Mouse (Mus musculus) inflammation-experienced regulatory T-cells, adult 6 months (primary cell): ENCODE measurements around the gene Vsir. TPM values are rescaled to one million over a fixed set of nuclear protein-coding genes. Genes with fewer than 3 reads are reported as not detected.

ENCODE experiments used
- ATAC-seq: one replicate; pipeline ENCODE4 v1.8.0; 2017
- polyA plus RNA-seq, 3 experiments: library from polyadenylated mRNA; unstranded; fragments of 100-300 nt; shearing (Covaris generic); gene quantifications; one replicate each; pipeline ENCODE4 v1.2.1; 2017

Gene Vsir
- polyA plus RNA-seq = 100 to 1,000 TPM; 181 to 200 (median 196) TPM

GRCm38 (mm10) chr10:60346701-60347405 is at the start of gene Vsir:
Vsir (plus strand) TSS chr10:60346851.
- peak; percentile 51 for ATAC-seq

- no peak for ATAC-seq
These were observed 47.0 kb upstream of the Vsir start for GRCm38 (mm10) chr10:60299636-60300035.

GRCm38 (mm10) chr10:60303419-60303818 is 43.2 kb upstream of the Vsir start:
- no peak for ATAC-seq

GRCm38 (mm10) chr10:60304854-60305628 is 41.6 kb upstream of the Vsir start:
- peak; percentile 77 for ATAC-seq

GRCm38 (mm10) chr10:60310629-60311028 is 36.0 kb upstream of the Vsir start:
- ATAC-seq = no peak

- ATAC-seq = no peak
These were observed 33.0 kb upstream of the Vsir start for GRCm38 (mm10) chr10:60313606-60314005.

- no peak for ATAC-seq
These were observed 30.5 kb upstream of the Vsir start for GRCm38 (mm10) chr10:60316166-60316565.

GRCm38 (mm10) chr10:60328963-60329650 is 17.5 kb upstream of the Vsir start:
- no peak for ATAC-seq

- no peak for ATAC-seq
These were observed 12.1 kb upstream of the Vsir start for GRCm38 (mm10) chr10:60334583-60334982.

- no peak for ATAC-seq
These were observed 11.6 kb upstream of the Vsir start for GRCm38 (mm10) chr10:60335021-60335420.

GRCm38 (mm10) chr10:60341528-60341927 is 5.1 kb upstream of the Vsir start:
- no peak for ATAC-seq

GRCm38 (mm10) chr10:60344111-60344510 is 2.5 kb upstream of the Vsir start:
- no peak for ATAC-seq

GRCm38 (mm10) chr10:60346056-60346455 is 595 bp upstream of the Vsir start:
- ATAC-seq = no peak

GRCm38 (mm10) chr10:60347768-60348610 is 1.3 kb downstream of the Vsir start:
- no peak for ATAC-seq

- no peak for ATAC-seq
These were observed 2.4 kb downstream of the Vsir start for GRCm38 (mm10) chr10:60349056-60349455.

GRCm38 (mm10) chr10:60349644-60350043 is 3.0 kb downstream of the Vsir start:
- ATAC-seq = no peak

- ATAC-seq = peak; percentile 33
These were observed 3.6 kb downstream of the Vsir start for GRCm38 (mm10) chr10:60350077-60350804.

- ATAC-seq = peak; percentile 64
These were observed 4.1 kb downstream of the Vsir start for GRCm38 (mm10) chr10:60350805-60351167.

- ATAC-seq = no peak
These were observed 4.6 kb downstream of the Vsir start for GRCm38 (mm10) chr10:60351248-60351647.

GRCm38 (mm10) chr10:60351761-60352455 is 5.3 kb downstream of the Vsir start:
- ATAC-seq = peak; percentile 62
